Mouse (Mus musculus) neural tube, embryonic 15.5 days (tissue): ENCODE measurements around the gene Eef1a1. TPM values are rescaled to one million over a fixed set of nuclear protein-coding genes. Genes with fewer than 3 reads are reported as not detected.
"Not testable (repeated sequence)": the region's sequence is repeated elsewhere in the genome, so short reads cannot be mapped to it uniquely, and the experiment has no call there.

Source experiments
- ATAC-seq: fragments of 200-750 bp; cut with Nextera tagmentation; 2 replicates; pipeline ENCODE4 v1.8.0; 2017; ENCODE audit warnings: mild to moderate bottlenecking, moderate TSS enrichment, moderate library complexity; ENCODE audit not compliant: low FRiP score
- H3K27ac ChIP-seq: fragments of 300-500 bp; sonication (generic); replicated peaks from 2 replicates; pipeline ENCODE4 v1.5.1; 2015; ENCODE audit warnings: mild to moderate bottlenecking, inconsistent platforms
- H3K27me3 ChIP-seq: fragments of 300-500 bp; sonication (generic); replicated peaks from 2 replicates; pipeline ENCODE4 v1.6.1; 2015; ENCODE audit warnings: inconsistent platforms
- H3K36me3 ChIP-seq: fragments of 300-500 bp; sonication (generic); 2 replicates; pipeline ENCODE4 v1.6.1; 2015; ENCODE audit warnings: inconsistent platforms
- H3K4me1 ChIP-seq: fragments of 300-500 bp; sonication (generic); 2 replicates; pipeline ENCODE4 v1.6.1; 2015; ENCODE audit warnings: inconsistent platforms
- H3K4me2 ChIP-seq: fragments of 300-500 bp; sonication (generic); 2 replicates; pipeline ENCODE4 v1.6.1; 2015; ENCODE audit warnings: inconsistent platforms, mild to moderate bottlenecking, moderate library complexity
- H3K4me3 ChIP-seq: fragments of 300-500 bp; sonication (generic); replicated peaks from 2 replicates; pipeline ENCODE4 v1.5.1; 2015; ENCODE audit warnings: mild to moderate bottlenecking, inconsistent platforms
- H3K9ac ChIP-seq: fragments of 300-500 bp; sonication (generic); replicated peaks from 2 replicates; pipeline ENCODE4 v1.6.1; 2015; ENCODE audit warnings: mild to moderate bottlenecking, inconsistent platforms
- H3K9me3 ChIP-seq: fragments of 300-500 bp; sonication (generic); replicated peaks from 2 replicates; pipeline ENCODE4 v1.6.1; 2016; ENCODE audit warnings: inconsistent platforms
- WGBS: fragments of 180-500 bp; shearing (Covaris S2); methylation state at CpG from one replicate; pipeline ENCODE4 v1.1.7; 2015; ENCODE audit warnings: mixed read lengths; 5-methylcytosine and 5-hydroxymethylcytosine counted together
- polyA plus RNA-seq: library from polyadenylated mRNA; unstranded; fragments of >200 nt; fragmentation: Nextera tagmentation; extraction: Ambion mirVana; gene quantifications from 2 replicates; pipeline ENCODE4 v1.2.1, GENCODE M21; 2015

Gene Eef1a1
- polyA plus RNA-seq, 1 experiment from 2014 or later, result 2,707 TPM

DNA sequence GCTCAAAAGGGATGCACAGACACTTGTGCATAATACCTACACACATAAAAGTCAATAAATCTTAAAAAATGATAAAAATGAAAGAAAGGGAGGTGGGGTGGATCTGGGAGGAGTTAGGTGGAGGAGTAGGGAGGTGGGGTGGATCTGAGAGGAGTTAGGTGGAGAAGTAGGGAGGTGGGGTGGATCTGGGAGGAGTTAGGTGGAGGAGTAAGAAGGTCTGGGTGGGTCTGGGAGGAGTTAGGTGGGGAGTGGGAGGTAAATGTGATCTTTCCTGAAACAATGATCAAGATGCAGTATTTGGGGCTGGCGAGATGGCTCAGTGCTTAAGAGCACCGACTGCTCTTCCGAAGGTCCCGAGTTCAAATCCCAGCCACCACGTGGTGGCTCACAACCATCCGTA is 16.3 kb upstream of the Eef1a1 start:
- Histone ChIP-seq H3K27me3 (no peaks in the 10 kb centered on the region), H3K27ac (no peak overlapping the region), H3K4me3 (no peak overlapping the region), H3K9ac (no peak overlapping the region), H3K36me3 (peaks cover 3% of the 10 kb centered on the region; the same call in 1 of the 2 replicates), H3K9me3 (no peaks in the 10 kb centered on the region), H3K4me2 (no peak overlapping the region), H3K4me1 (peaks cover 22% of the 10 kb centered on the region)
- 96% methylated on average over 6 of the region's 6 CpGs for WGBS
- ATAC-seq, result no peak

- Histone ChIP-seq H3K4me3 (0 out of 2 replicates have a peak overlapping the region, but pooled peaks have one; percentile 28), H3K4me1 (peaks cover 22% of the 10 kb centered on the region), H3K36me3 (peaks cover 3% of the 10 kb centered on the region; the same call in 1 of the 2 replicates), H3K4me2 (peak overlapping the region; percentile 48), H3K27ac (no peak overlapping the region), H3K9me3 (no peaks in the 10 kb centered on the region), H3K9ac (no peak overlapping the region), H3K27me3 (no peaks in the 10 kb centered on the region)
- WGBS, result 76% methylated on average over 3 of the region's 3 CpGs
- ATAC-seq, result no peak
Measured at GRCm38 (mm10) chr9:78504679-78505078, 15.7 kb upstream of the Eef1a1 start.

DNA sequence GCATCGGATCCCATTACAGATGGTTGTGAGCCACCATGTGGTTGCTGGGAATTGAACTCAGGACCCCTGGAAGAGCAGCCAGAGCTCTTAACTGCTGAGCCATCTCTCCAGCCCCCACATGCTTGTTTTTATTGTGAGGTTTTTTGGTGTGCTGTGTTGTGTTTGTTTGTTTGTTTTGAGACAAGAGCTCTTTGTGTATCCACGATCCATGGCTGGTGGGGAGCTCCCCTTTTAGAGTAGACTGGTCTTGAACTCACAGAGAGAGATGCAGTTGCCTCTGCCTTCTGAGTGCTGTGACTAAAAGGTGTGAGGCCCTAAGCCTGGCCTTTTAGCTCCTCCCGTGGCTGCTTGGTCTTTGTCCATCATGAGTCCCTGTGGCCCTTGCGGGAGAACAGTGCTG is 15.2 kb upstream of the Eef1a1 start:
- H3K9me3 ChIP-seq, result no peaks in the 10 kb centered on the region
- peak overlapping the region; percentile 48 for H3K4me2 ChIP-seq
- H3K4me3 ChIP-seq, result peak overlapping the region; percentile 28
- H3K27ac ChIP-seq, result peak overlapping the region; percentile 85
- H3K36me3 ChIP-seq, result peaks cover 3% of the 10 kb centered on the region; the same call in 1 of the 2 replicates
- H3K4me1 ChIP-seq, result peaks cover 22% of the 10 kb centered on the region
- 0 out of 2 replicates have a peak, but pooled peaks have one; percentile 2 for ATAC-seq
- no peaks in the 10 kb centered on the region for H3K27me3 ChIP-seq
- WGBS, result 62% methylated on average over 4 of the region's 4 CpGs
- H3K9ac ChIP-seq, result no peak overlapping the region

GRCm38 (mm10) chr9:78503223-78504079 is 14.5 kb upstream of the Eef1a1 start:
- WGBS, result 6% methylated on average over 6 of the region's 6 CpGs
- Histone ChIP-seq H3K4me3 (peak overlapping the region; percentile 28), H3K4me2 (peak overlapping the region; percentile 48), H3K9ac (peak overlapping the region; percentile 39), H3K36me3 (no peaks in the 10 kb centered on the region), H3K27ac (peak overlapping the region; percentile 85), H3K9me3 (no peaks in the 10 kb centered on the region), H3K4me1 (peaks cover 22% of the 10 kb centered on the region), H3K27me3 (no peaks in the 10 kb centered on the region)
- ATAC-seq, result peak; percentile 84

- Histone ChIP-seq H3K27me3 (no peaks in the 10 kb centered on the region), H3K4me3 (no peak overlapping the region), H3K9me3 (no peaks in the 10 kb centered on the region), H3K4me2 (no peak overlapping the region), H3K36me3 (no peaks in the 10 kb centered on the region), H3K4me1 (peaks cover 21% of the 10 kb centered on the region), H3K9ac (no peak overlapping the region), H3K27ac (no peak overlapping the region)
- no peak for ATAC-seq
- WGBS, result 59% methylated on average over 4 of the region's 4 CpGs
Measured at GRCm38 (mm10) chr9:78501284-78501683, 12.3 kb upstream of the Eef1a1 start.

DNA sequence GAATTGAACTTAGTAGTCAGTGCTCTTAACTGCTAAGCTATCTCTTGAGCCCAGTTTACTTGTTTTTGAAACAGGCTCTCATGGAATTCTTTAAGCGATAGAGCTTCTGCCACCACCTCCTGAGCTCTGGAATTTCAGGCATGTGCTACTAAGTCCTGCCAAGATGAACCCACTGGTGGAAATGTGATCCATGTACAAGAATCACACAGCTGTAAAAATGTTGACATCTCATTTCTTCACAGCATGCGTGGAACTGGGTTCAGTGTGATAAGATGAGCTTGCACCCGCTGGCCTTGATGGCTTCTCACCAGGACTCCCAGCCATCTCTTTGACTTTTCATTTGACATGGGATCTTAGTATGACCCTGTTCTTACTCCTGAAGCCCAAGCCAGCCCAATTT is 11.4 kb upstream of the Eef1a1 start:
- no peak overlapping the region for H3K27ac ChIP-seq
- no peak for ATAC-seq
- H3K36me3 ChIP-seq, result no peaks in the 10 kb centered on the region
- H3K4me2 ChIP-seq, result no peak overlapping the region
- H3K27me3 ChIP-seq, result no peaks in the 10 kb centered on the region
- peaks cover 20% of the 10 kb centered on the region for H3K4me1 ChIP-seq
- no peak overlapping the region for H3K4me3 ChIP-seq
- no peak overlapping the region for H3K9ac ChIP-seq
- WGBS, result 88% methylated on average over 3 of the region's 3 CpGs
- H3K9me3 ChIP-seq, result no peaks in the 10 kb centered on the region

- Histone ChIP-seq H3K9ac (no peak overlapping the region), H3K4me3 (no peak overlapping the region), H3K27me3 (no peaks in the 10 kb centered on the region), H3K36me3 (no peaks in the 10 kb centered on the region), H3K27ac (no peak overlapping the region), H3K9me3 (no peaks in the 10 kb centered on the region), H3K4me1 (peaks cover 10% of the 10 kb centered on the region; the same call in 1 of the 2 replicates), H3K4me2 (no peak overlapping the region)
- 80% methylated on average over 7 of the region's 7 CpGs for WGBS
- no peak for ATAC-seq
Measured at GRCm38 (mm10) chr9:78493171-78493570, 4.2 kb upstream of the Eef1a1 start.

DNA sequence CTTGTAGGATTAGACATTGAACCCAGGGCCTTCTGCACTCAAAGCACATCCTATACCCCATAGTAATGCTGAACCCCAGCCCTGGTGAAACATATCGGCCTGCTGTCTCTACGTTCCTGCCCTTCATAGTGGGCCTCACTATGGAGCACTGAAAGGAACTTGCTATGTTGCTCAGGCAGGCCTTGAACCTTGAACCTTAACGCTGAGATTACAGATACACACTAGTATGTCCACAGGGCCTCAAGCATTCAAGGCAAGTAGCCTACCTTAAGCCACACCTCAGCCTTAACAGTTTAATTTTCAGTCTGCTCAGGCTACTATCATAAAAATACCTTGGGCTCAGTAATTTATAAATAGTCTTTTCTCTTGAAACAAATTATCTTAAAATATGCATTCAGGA is 3.3 kb upstream of the Eef1a1 start:
- 92% methylated on average over 3 of the region's 3 CpGs for WGBS
- no peak for ATAC-seq

GRCm38 (mm10) chr9:78491169-78491568 is 2.2 kb upstream of the Eef1a1 start:
- Histone ChIP-seq H3K27me3 (no peaks in the 10 kb centered on the region), H3K4me3 (no peak overlapping the region), H3K27ac (no peak overlapping the region), H3K4me2 (no peak overlapping the region), H3K9me3 (no peaks in the 10 kb centered on the region), H3K4me1 (peaks cover 10% of the 10 kb centered on the region; the same call in 1 of the 2 replicates), H3K36me3 (no peaks in the 10 kb centered on the region), H3K9ac (no peak overlapping the region)
- WGBS, result 87% methylated on average over 3 of the region's 3 CpGs
- ATAC-seq, result no peak

More for the DNA sequence above, 3.3 kb upstream of the Eef1a1 start:
- Histone ChIP-seq H3K4me1 (peaks cover 10% of the 10 kb centered on the region; the same call in 1 of the 2 replicates), H3K4me3 (no peak overlapping the region), H3K36me3 (no peaks in the 10 kb centered on the region), H3K9ac (no peak overlapping the region), H3K27me3 (no peaks in the 10 kb centered on the region), H3K9me3 (no peaks in the 10 kb centered on the region), H3K4me2 (no peak overlapping the region), H3K27ac (no peak overlapping the region)

DNA sequence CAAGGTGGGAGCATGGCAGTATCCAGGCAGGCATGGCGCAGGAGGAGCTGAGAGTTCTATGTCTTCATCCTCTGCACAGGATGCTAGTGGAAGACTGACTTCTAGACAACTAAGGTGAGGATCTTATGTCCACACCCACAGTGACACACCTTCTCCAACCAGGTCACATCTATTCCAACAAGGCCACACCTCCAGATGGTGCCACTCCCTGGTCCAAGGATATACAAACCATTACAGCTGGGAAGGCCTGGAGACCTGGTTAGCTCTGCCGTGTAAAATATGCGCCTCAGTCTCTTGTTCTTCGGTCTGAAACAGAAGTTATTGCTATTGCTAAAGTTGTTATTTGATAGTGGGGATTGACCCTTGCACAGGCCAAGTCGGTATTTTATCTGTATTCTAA is 930 bp downstream of the Eef1a1 start:
- H3K27ac ChIP-seq, H3K9ac ChIP-seq, ATAC-seq, H3K27me3 ChIP-seq, H3K9me3 ChIP-seq, H3K36me3 ChIP-seq, H3K4me3 ChIP-seq, H3K4me2 ChIP-seq: not testable (repeated sequence)
- WGBS, result 95% methylated on average over 5 of the region's 5 CpGs
- H3K4me1 ChIP-seq, result peaks cover 12% of the 10 kb centered on the region; the same call in 1 of the 2 replicates

DNA sequence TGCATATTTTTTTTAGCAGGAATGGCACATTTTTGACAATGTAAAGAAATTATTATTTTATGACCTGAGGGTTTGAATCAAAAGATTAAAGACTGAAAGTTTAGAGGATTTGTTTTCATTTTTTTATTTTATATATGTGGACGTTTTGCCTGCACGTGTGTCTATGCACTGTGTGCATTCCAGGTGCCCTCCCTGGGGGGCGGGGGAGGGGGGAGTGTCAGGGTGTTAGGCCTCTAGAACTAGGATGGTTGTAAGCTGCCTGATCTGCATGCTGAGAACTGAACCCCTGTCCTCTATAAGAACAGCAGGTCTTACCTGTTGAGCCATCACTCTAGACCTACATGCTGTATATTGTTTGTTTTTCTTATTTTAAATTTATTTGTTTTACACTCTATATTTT is 4.3 kb downstream of the Eef1a1 start:
- Histone ChIP-seq H3K4me3 (no peak overlapping the region), H3K9me3 (no peaks in the 10 kb centered on the region), H3K9ac (no peak overlapping the region), H3K36me3 (no peaks in the 10 kb centered on the region), H3K4me1 (peaks cover 24% of the 10 kb centered on the region), H3K27ac (no peak overlapping the region), H3K4me2 (no peak overlapping the region), H3K27me3 (no peaks in the 10 kb centered on the region)
- WGBS, result 83% methylated on average over 3 of the region's 3 CpGs
- no peak for ATAC-seq

- 10% methylated on average over 3 of the region's 3 CpGs for WGBS
- peak overlapping the region; percentile 65 for H3K4me2 ChIP-seq
- no peaks in the 10 kb centered on the region for H3K9me3 ChIP-seq
- peak overlapping the region; percentile 82 for H3K9ac ChIP-seq
- H3K27me3 ChIP-seq, result no peaks in the 10 kb centered on the region
- H3K27ac ChIP-seq, result peak overlapping the region; percentile 99
- H3K4me3 ChIP-seq, result peak overlapping the region; percentile 66
- H3K4me1 ChIP-seq, result peaks cover 33% of the 10 kb centered on the region
- 0 out of 2 replicates have a peak, but pooled peaks have one; percentile 8 for ATAC-seq
- peaks cover 12% of the 10 kb centered on the region for H3K36me3 ChIP-seq
Measured at GRCm38 (mm10) chr9:78482386-78482785, 6.6 kb downstream of the Eef1a1 start.
